Mouse (Mus musculus): ENCODE measurements around the gene Olfr172. TPM values are rescaled to one million over a fixed set of nuclear protein-coding genes. Genes with fewer than 3 reads are reported as not detected.

Gene Olfr172
- not detected in 2 replicates for polyA plus RNA-seq (2015; fragmentation: Nextera tagmentation; extraction: Ambion mirVana)

DNA sequence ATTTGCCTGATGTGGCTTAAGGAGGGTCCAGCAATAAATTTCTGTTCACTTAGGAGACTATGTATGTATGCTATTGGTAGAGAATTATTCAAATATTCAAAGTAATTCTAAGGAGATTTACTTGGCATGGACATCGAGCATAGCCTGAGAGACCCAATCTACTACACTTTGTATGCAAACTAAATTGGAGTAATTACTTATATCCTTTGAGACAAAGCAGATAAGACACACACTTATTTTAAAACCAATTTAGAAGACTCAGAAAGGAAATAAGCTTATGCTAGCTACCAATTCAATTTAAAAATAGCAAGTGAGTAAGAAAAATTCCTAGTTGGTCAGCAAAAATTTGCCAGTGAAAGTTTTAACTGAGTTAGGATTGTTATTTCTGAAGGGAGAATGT lies at the start of gene Olfr172:
Gene Olfr172, minus strand, starts transcription at position 101 of the 400 bp plus-strand sequence.
- Histone ChIP-seq H3K9me3 (no peaks in the 10 kb centered on the region), H3K36me3 (no peaks in the 10 kb centered on the region), H3K27me3 (no peaks in the 10 kb centered on the region), H3K27ac (no peak within 1 kb of the TSS), H3K9ac (no peak within 1 kb of the TSS), H3K4me3 (no peak within 1 kb of the TSS), H3K4me1 (no peaks in the 10 kb centered on the region), H3K4me2 (no peak within 1 kb of the TSS)
- WGBS, result 87% methylated on average over 1 of the region's 1 CpGs
- no peak for ATAC-seq (ENCODE audit: insufficient number of reproducible peaks, low FRiP score, low TSS enrichment, low read depth)

DNA sequence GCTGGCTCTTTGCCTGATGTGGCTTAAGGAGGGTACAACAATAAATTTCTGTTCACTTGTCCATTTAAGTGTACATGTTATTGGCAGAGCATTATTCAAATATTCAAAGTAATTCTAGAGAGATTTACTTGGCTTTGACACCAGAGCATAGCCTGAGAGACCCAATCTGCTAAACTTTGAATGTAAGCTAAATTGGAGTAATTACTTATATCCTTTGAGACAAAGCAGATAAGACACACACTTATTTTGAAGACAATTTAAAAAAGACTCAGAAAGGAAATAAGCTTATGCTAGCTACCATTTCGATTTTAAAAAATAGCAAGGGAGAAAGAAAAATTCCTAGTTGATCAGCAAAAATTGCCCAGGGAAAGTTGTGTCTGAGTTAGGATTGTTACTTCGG lies 37.2 kb upstream of the Olfr172 start, which contains the start of gene Olfr173:
Gene Olfr173, minus strand, starts transcription at position 101 of the 400 bp plus-strand sequence.
- Histone ChIP-seq H3K4me1 (no peaks in the 10 kb centered on the region), H3K4me2 (no peak within 1 kb of the TSS), H3K9me3 (no peaks in the 10 kb centered on the region), H3K4me3 (no peak within 1 kb of the TSS), H3K9ac (no peak within 1 kb of the TSS), H3K36me3 (no peaks in the 10 kb centered on the region), H3K27ac (no peak within 1 kb of the TSS), H3K27me3 (no peaks in the 10 kb centered on the region)
- WGBS, result 69% methylated on average over 2 of the region's 2 CpGs
- no peak for ATAC-seq (ENCODE audit: insufficient number of reproducible peaks, low FRiP score, low TSS enrichment, low read depth)

- H3K36me3 ChIP-seq, result no peaks in the 10 kb centered on the region
- no peaks in the 10 kb centered on the region for H3K27me3 ChIP-seq
- H3K27ac ChIP-seq, result no peak overlapping the region
- H3K4me3 ChIP-seq, result no peak overlapping the region
- ATAC-seq (ENCODE audit: insufficient number of reproducible peaks, low FRiP score, low TSS enrichment, low read depth), result peak; percentile 58; the same call in 1 of the 2 replicates
- H3K4me2 ChIP-seq, result no peak overlapping the region
- no peaks in the 10 kb centered on the region for H3K9me3 ChIP-seq
- no peak overlapping the region for H3K9ac ChIP-seq
- no peaks in the 10 kb centered on the region for H3K4me1 ChIP-seq
Measured at GRCm38 (mm10) chr16:58756191-58756590, 6.8 kb downstream of the Olfr172 start.

DNA sequence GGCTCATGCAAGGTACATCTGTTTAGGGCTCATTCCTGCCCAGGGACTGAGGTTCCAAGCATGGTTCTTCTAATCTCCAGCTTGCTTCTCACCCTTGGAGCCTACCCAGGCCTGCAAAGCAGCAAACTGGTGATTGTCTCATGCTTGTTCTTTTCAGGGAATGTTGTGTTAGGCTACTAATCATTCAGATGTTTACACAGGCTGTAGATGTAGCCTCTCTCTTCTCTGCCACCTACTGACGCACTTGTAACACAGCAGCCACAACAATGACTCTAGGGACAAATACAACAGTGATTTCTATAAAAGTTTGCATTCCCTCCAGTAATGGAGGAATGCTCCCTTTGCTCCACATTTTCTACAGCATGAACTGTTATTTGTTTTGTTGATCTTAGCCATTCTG lies 11.7 kb downstream of the Olfr172 start:
- Histone ChIP-seq H3K9ac (no peak overlapping the region), H3K4me1 (no peaks in the 10 kb centered on the region), H3K36me3 (no peaks in the 10 kb centered on the region), H3K27ac (no peak overlapping the region), H3K9me3 (no peaks in the 10 kb centered on the region), H3K4me2 (no peak overlapping the region), H3K4me3 (no peak overlapping the region), H3K27me3 (no peaks in the 10 kb centered on the region)
- 21% methylated on average over 1 of the region's 1 CpGs for WGBS
- no peak for ATAC-seq (ENCODE audit: insufficient number of reproducible peaks, low FRiP score, low TSS enrichment, low read depth)

DNA sequence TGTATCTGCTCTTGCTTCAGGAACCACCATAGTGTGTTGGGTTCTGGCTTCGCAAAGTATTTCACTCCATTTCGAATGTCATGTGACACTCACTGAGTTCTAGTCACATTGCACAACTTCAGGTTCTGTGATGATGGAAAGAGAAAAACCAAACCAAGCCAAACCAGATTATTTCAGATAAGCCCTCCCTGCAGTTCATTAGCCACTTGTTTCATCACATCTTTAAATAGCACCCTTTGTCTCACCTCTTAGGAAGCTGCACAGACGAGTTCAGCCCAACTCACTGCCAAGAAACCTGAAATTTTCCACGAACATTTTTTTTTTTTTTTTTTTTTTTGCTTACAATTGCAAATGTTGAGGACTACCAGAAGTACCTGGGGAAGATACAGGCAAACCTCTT lies 16.3 kb downstream of the Olfr172 start:
- 61% methylated on average over 4 of the region's 4 CpGs for WGBS
- no peak for ATAC-seq (ENCODE audit: insufficient number of reproducible peaks, low FRiP score, low TSS enrichment, low read depth)

DNA sequence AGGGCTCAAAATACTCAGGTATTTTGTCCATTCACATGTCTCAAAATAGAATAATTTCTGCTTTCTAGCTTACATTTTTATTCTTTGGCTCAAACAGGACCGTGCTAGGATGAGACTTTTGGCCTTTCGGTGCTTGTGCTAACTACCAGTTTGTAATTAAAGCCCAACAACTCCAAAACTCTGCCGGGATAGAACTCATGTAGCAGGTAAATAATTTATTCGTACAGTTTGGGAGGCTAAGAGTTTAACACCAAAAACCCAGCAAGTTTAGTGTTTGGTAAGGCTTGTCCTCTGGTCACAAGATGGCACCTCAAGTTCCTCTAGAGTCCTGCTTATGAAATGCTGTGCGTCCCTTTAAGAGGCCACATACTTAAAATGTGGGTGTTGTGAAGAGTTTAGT lies 22.2 kb downstream of the Olfr172 start:
- no peaks in the 10 kb centered on the region for H3K27me3 ChIP-seq

More for the DNA sequence above, 16.3 kb downstream of the Olfr172 start:
- Histone ChIP-seq H3K4me3 (no peak overlapping the region), H3K27ac (no peak overlapping the region), H3K27me3 (no peaks in the 10 kb centered on the region), H3K4me2 (no peak overlapping the region), H3K36me3 (no peaks in the 10 kb centered on the region), H3K4me1 (no peaks in the 10 kb centered on the region), H3K9ac (no peak overlapping the region), H3K9me3 (no peaks in the 10 kb centered on the region)

GRCm38 (mm10) chr16:58738800-58739199 lies 24.2 kb downstream of the Olfr172 start:
- no peak for ATAC-seq (ENCODE audit: insufficient number of reproducible peaks, low FRiP score, low TSS enrichment, low read depth)
- WGBS, result 97% methylated on average over 1 of the region's 1 CpGs

More for the DNA sequence above, 22.2 kb downstream of the Olfr172 start:
- no peak overlapping the region for H3K4me3 ChIP-seq
- WGBS, result 94% methylated on average over 5 of the region's 5 CpGs
- H3K9me3 ChIP-seq, result no peaks in the 10 kb centered on the region
- H3K36me3 ChIP-seq, result no peaks in the 10 kb centered on the region
- H3K4me1 ChIP-seq, result no peaks in the 10 kb centered on the region
- no peak for ATAC-seq (ENCODE audit: insufficient number of reproducible peaks, low FRiP score, low TSS enrichment, low read depth)
- no peak overlapping the region for H3K9ac ChIP-seq
- H3K4me2 ChIP-seq, result no peak overlapping the region
- H3K27ac ChIP-seq, result no peak overlapping the region

GRCm38 (mm10) chr16:58738205-58738604 lies 24.8 kb downstream of the Olfr172 start:
- no peak for ATAC-seq (ENCODE audit: insufficient number of reproducible peaks, low FRiP score, low TSS enrichment, low read depth)
- peaks cover 14% of the 10 kb centered on the region for H3K36me3 ChIP-seq
- H3K9me3 ChIP-seq, result no peaks in the 10 kb centered on the region
- H3K4me1 ChIP-seq, result no peaks in the 10 kb centered on the region
- no peak overlapping the region for H3K4me2 ChIP-seq
- no peak overlapping the region for H3K4me3 ChIP-seq
- WGBS, result 80% methylated on average over 4 of the region's 4 CpGs
- no peak overlapping the region for H3K27ac ChIP-seq
- no peaks in the 10 kb centered on the region for H3K27me3 ChIP-seq
- no peak overlapping the region for H3K9ac ChIP-seq

More at GRCm38 (mm10) chr16:58738800-58739199, 24.2 kb downstream of the Olfr172 start:
- Histone ChIP-seq H3K27me3 (no peaks in the 10 kb centered on the region), H3K9me3 (no peaks in the 10 kb centered on the region), H3K27ac (no peak overlapping the region), H3K4me3 (no peak overlapping the region), H3K4me1 (no peaks in the 10 kb centered on the region), H3K9ac (no peak overlapping the region), H3K36me3 (peaks cover 13% of the 10 kb centered on the region), H3K4me2 (no peak overlapping the region)

GRCm38 (mm10) chr16:58728176-58728671 lies 34.8 kb downstream of the Olfr172 start:
- ATAC-seq (ENCODE audit: insufficient number of reproducible peaks, low FRiP score, low TSS enrichment, low read depth), result peak; percentile 87
- WGBS, result under 1% methylated on average over 24 of the region's 31 CpGs

DNA sequence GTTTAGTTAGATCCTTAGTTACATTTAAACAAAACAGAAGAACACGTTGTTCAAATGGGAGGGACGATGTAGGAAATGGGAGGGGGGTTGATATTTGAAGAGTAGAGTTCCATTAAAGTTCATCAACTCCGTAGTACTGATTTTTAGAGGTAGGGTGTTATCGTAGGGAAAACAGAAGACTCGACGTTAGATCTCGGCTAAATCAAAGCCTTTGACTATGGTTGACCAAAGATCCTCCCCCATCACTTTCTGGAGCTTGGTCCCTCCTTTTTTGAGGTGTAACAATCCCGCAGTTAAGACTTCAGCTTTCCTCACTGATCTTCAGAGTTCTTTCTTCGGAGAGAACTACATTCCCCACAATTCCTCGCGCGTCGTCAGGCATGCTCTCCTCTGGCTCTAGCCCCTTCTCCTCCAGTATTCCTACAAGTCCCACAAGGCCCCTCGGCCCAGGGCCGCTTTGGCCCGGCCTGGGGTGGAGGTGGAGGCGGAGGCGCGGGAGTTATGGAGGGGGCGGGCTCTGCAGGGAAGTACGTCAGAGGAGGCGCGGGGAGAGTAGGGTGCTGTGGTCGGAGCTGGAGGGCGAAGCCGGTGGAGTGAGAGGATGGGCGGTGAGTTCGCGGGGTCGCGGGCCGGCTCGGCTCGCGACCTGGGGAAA lies 35.4 kb downstream of the Olfr172 start, which contains the start of gene Cldnd1:
Gene Cldnd1, plus strand, starts transcription at position 434 of the 655 bp plus-strand sequence.
- Histone ChIP-seq H3K27me3 (no peaks in the 10 kb centered on the region), H3K36me3 (peaks cover 27% of the 10 kb centered on the region), H3K4me2 (peak within 1 kb of the TSS; percentile 52), H3K4me1 (peaks cover 6% of the 10 kb centered on the region), H3K4me3 (peak within 1 kb of the TSS; percentile 74), H3K9ac (peak within 1 kb of the TSS; percentile 66), H3K9me3 (no peaks in the 10 kb centered on the region), H3K27ac (peak within 1 kb of the TSS; percentile 88)
- 2% methylated on average over 33 of the region's 35 CpGs for WGBS
- ATAC-seq (ENCODE audit: insufficient number of reproducible peaks, low FRiP score, low TSS enrichment, low read depth), result peak; percentile 100

More at GRCm38 (mm10) chr16:58728176-58728671, 34.8 kb downstream of the Olfr172 start:
- Histone ChIP-seq H3K4me2 (peak overlapping the region; percentile 52), H3K27ac (peak overlapping the region; percentile 88), H3K4me1 (peaks cover 6% of the 10 kb centered on the region), H3K36me3 (peaks cover 34% of the 10 kb centered on the region), H3K9ac (peak overlapping the region; percentile 66), H3K4me3 (peak overlapping the region; percentile 74), H3K27me3 (no peaks in the 10 kb centered on the region), H3K9me3 (no peaks in the 10 kb centered on the region)

DNA sequence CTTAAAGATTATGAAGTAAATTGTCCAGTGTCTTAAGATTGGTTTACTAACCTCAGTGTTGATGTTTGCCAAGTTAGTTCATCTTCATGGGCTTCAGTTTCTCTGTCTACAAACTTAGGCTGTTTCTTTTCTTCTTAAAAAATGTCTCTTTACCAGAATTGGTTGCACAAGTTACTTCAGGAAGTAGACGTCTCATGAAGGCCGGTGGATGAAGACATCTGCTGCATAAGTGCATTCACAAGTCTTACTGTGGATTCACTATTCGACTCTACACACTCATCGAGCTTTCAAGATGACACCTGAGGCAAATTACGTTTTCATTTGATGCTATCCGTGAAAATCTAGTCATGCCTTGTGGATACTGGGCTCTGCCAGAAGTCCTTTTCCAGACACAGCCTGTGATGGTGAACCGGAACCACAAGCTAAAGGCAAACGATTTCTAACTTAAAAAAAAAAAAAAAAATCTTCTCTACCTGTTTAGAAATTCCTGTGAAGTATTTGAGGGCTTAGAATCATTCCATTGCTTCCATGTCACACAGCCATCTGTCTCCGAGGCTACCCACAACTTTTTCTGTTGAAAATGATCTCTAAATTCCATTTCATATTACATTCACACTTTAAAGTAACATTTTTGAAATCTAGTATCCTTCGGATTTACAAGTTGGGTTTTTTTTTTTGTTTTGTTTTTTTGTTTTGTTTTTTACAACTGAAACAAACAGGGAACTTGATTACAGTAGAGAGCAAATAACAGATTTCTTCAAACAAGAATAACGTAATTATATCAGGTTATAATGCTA lies 36.1 kb downstream of the Olfr172 start:
- no peak for ATAC-seq (ENCODE audit: insufficient number of reproducible peaks, low FRiP score, low TSS enrichment, low read depth)
- no peak overlapping the region for H3K27ac ChIP-seq
- H3K9ac ChIP-seq, result no peak overlapping the region
- H3K4me3 ChIP-seq, result peak overlapping the region; percentile 74
- H3K9me3 ChIP-seq, result no peaks in the 10 kb centered on the region
- H3K36me3 ChIP-seq, result peaks cover 20% of the 10 kb centered on the region
- peak overlapping the region; percentile 43 for H3K4me2 ChIP-seq
- H3K4me1 ChIP-seq, result peaks cover 6% of the 10 kb centered on the region
- H3K27me3 ChIP-seq, result no peaks in the 10 kb centered on the region
- WGBS, result 77% methylated on average over 11 of the region's 11 CpGs

- H3K27me3 ChIP-seq, result no peaks in the 10 kb centered on the region
- no peak overlapping the region for H3K27ac ChIP-seq
- H3K9me3 ChIP-seq, result no peaks in the 10 kb centered on the region
- no peaks in the 10 kb centered on the region for H3K36me3 ChIP-seq
- WGBS, result 87% methylated on average over 2 of the region's 2 CpGs
- no peaks in the 10 kb centered on the region for H3K4me1 ChIP-seq
- H3K9ac ChIP-seq, result no peak overlapping the region
- H3K4me3 ChIP-seq, result no peak overlapping the region
- ATAC-seq (ENCODE audit: insufficient number of reproducible peaks, low FRiP score, low TSS enrichment, low read depth), result no peak
- no peak overlapping the region for H3K4me2 ChIP-seq
Measured at GRCm38 (mm10) chr16:58722292-58722691, 40.7 kb downstream of the Olfr172 start.

Measured in limb, embryonic 15.5 days (tissue).